Mouse (Mus musculus) urinary bladder, adult 18-20 months (tissue): Measurements from ENCODE around the gene Phf11d.
A peak's percentile ranks its signal among the peaks of the same experiment; 100 is the strongest.
"Not testable (repeated sequence)": the region's sequence is repeated elsewhere in the genome, so short reads cannot be mapped to it uniquely, and the experiment has no call there.

Experiments used
- DNase-seq, 2 experiments: peaks; one replicate each; pipeline ENCODE4 v3.0.0; 2022; ENCODE audit warnings: low spot score in 2 of 2, mixed read lengths in 2 of 2

Phf11d gene

GRCm38 (mm10) chr14:59365244-59365644, at the start of gene Phf11d:
Gene Phf11d, minus strand, starts transcription at chr14:59365470.
- DNase-seq, result peak; percentile 25 to 52

- not testable (repeated sequence) for DNase-seq
Measured at GRCm38 (mm10) chr14:59414979-59415378, 49.7 kb upstream of the Phf11d start.

GRCm38 (mm10) chr14:59396999-59397398, 31.7 kb upstream of the Phf11d start:
- no peak for DNase-seq

GRCm38 (mm10) chr14:59395281-59395680, 30.0 kb upstream of the Phf11d start, which contains the start of gene Phf11c:
Gene Phf11c, minus strand, starts transcription at chr14:59395381.
- no peak for DNase-seq

GRCm38 (mm10) chr14:59390181-59390580, 24.9 kb upstream of the Phf11d start:
- DNase-seq, result peak; percentile 19 to 39

GRCm38 (mm10) chr14:59389532-59389931, 24.3 kb upstream of the Phf11d start:
- DNase-seq, result no peak

GRCm38 (mm10) chr14:59370348-59371068, 5.2 kb upstream of the Phf11d start:
- DNase-seq, result no peak

- no peak for DNase-seq
Measured at GRCm38 (mm10) chr14:59366386-59367105, 1.3 kb upstream of the Phf11d start.

GRCm38 (mm10) chr14:59341189-59341588, 24.1 kb downstream of the Phf11d start, which contains the start of gene Phf11b:
Gene Phf11b, minus strand, starts transcription at chr14:59341351.
- not testable (repeated sequence) for DNase-seq

GRCm38 (mm10) chr14:59339541-59339940, 25.7 kb downstream of the Phf11d start:
- no peak for DNase-seq

GRCm38 (mm10) chr14:59336056-59336455, 29.2 kb downstream of the Phf11d start:
- not testable (repeated sequence) for DNase-seq

- peak; percentile 37 to 46 for DNase-seq
Measured at GRCm38 (mm10) chr14:59330499-59330898, 34.8 kb downstream of the Phf11d start.

- not testable (repeated sequence) for DNase-seq
Measured at GRCm38 (mm10) chr14:59319970-59320369, 45.3 kb downstream of the Phf11d start.

- DNase-seq, result peak; percentile 45 to 57
Measured at GRCm38 (mm10) chr14:59319036-59319435, 46.2 kb downstream of the Phf11d start.
